9 mouse cellular contexts compared by ENCODE assay signal in genomic region chr7:100325482-100325881, GRCm38 (mm10). TPM values are rescaled to one million over a fixed set of nuclear protein-coding genes. Genes with fewer than 3 reads are reported as not detected.
A peak's percentile ranks its signal among the peaks of the same experiment; 100 is the strongest.
DNase-seq lines count a peak whose midpoint lies in the region; ATAC-seq and TF ChIP-seq lines count a peak whose summit lies in the region.
"Had no signal": no experiment of that assay in that cellular context is flagged by ENCODE, and none has a peak within 500 bp of the region (broad histone marks: within the 10 kb centered on the region; RNA-seq: fewer than 3 reads in every experiment).

No protein-coding gene starts in this region.

- 82% methylated on average over 6 of the region's 6 CpGs for WGBS in spleen, adult 2 months
- WGBS in hindbrain, postnatal 0 days, result 68% methylated on average over 6 of the region's 6 CpGs

- no peak overlapping the region for H3K4me3 ChIP-seq in gastrocnemius, adult 2 months
- H3K4me3 ChIP-seq in spleen, adult 2 months (ENCODE audit: extremely low read depth, insufficient read depth, insufficient read length), result no peak overlapping the region
- no peak overlapping the region for H3K4me3 ChIP-seq in hindbrain, postnatal 0 days (ENCODE audit: low read length)

- no peak for ATAC-seq in hindbrain, postnatal 0 days

- no peak overlapping the region for H3K9ac ChIP-seq in hindbrain, postnatal 0 days (replicated peaks; ENCODE audit: low read length)

- no peak overlapping the region for H3K4me2 ChIP-seq in hindbrain, postnatal 0 days (ENCODE audit: low read depth, low read length)

- intact Hi-C loops in gastrocnemius, adult 2 months (cut with DNase I), result loop anchor here (2.0 kb wide), 1 partner anchor 47 kb away; no protein-coding TSS in a partner anchor

- H3K36me3 ChIP-seq in spleen, adult 2 months (ENCODE audit: control insufficient read depth, insufficient read depth, low read length), result peaks cover 6% of the 10 kb centered on the region; the same call in 1 of the 2 replicates
- H3K36me3 ChIP-seq in hindbrain, postnatal 0 days (ENCODE audit: insufficient read depth, low read length), result peaks cover 13% of the 10 kb centered on the region; the same call in 1 of the 2 replicates

- peak; percentile 54 for DNase-seq in gastrocnemius, adult 2 months
- DNase-seq in gastrocnemius, adult 8-10 months (ENCODE audit: low spot score in 2 of 2), result no peak
- peak in 1 of 2 experiments; percentile 5 for DNase-seq in spleen, adult 2 months (ENCODE audit: low read depth in 1 of 2, low spot score in 2 of 2)
- DNase-seq in spleen, postnatal 4 days (ENCODE audit: low spot score in 2 of 2), result no peak
- DNase-seq in cerebellum, adult 8-10 months, result peak; percentile 28
- peak; percentile 73 for DNase-seq in hindbrain, postnatal 0 days (ENCODE audit: low spot score)
- peak; percentile 57 for DNase-seq in lung, postnatal 10 days
- DNase-seq in c-Kit-positive CD71-positive TER-119-positive erythroid progenitor cells, embryonic 14.5 days (ENCODE audit: low spot score), result no peak

- H3K9me3 ChIP-seq in hindbrain, postnatal 0 days (ENCODE audit: low read length), result no peaks in the 10 kb centered on the region

- TF ChIP-seq CTCF in gastrocnemius, adult 2 months (IDR thresholded peaks at IDR 0.05), result peak; percentile 82
- TF ChIP-seq CTCF in spleen, adult 2 months (IDR thresholded peaks at IDR 0.05; ENCODE audit: extremely low read depth, insufficient read depth, insufficient read length, insufficient replicate concordance), result peak; percentile 19; the same call in 1 of the 2 replicates
- peak; percentile 85 for TF ChIP-seq CTCF in hindbrain, postnatal 0 days (IDR thresholded peaks at IDR 0.05; ENCODE audit: low read depth)

- TF ChIP-seq POLR2A in spleen, adult 2 months (IDR thresholded peaks at IDR 0.05; ENCODE audit: low read depth, low read length), result no peak

- H3K27ac ChIP-seq in gastrocnemius, adult 2 months, result no peak overlapping the region
- H3K27ac ChIP-seq in spleen, adult 2 months (ENCODE audit: insufficient read depth, low read length), result no peak overlapping the region
- H3K27ac ChIP-seq in hindbrain, postnatal 0 days, result no peak overlapping the region

- H3K4me1 ChIP-seq in spleen, adult 2 months (ENCODE audit: control insufficient read depth, insufficient read depth, insufficient read length), result no peaks in the 10 kb centered on the region
- no peaks in the 10 kb centered on the region for H3K4me1 ChIP-seq in hindbrain, postnatal 0 days (ENCODE audit: insufficient read depth, low read length)

- H3K27me3 ChIP-seq in spleen, adult 2 months (ENCODE audit: control insufficient read depth, insufficient read depth, low read length), result no peaks in the 10 kb centered on the region
- no peaks in the 10 kb centered on the region for H3K27me3 ChIP-seq in hindbrain, postnatal 0 days (ENCODE audit: insufficient read depth, low read length)

RNA-seq across cellular contexts. Expression of gene P4ha3, which starts 40.2 kb away (rescaled TPM):
- total RNA-seq in gastrocnemius, adult 2 months (2021), result under 1 TPM in 1 of 2 experiments, not detected in 1; 0.20 TPM
- under 1 TPM in 1 of 4 experiments, not detected in 3; 0.12 TPM for total RNA-seq in gastrocnemius, adult 8-10 months (2022)
- 0.36 and 0.55 TPM in 2 replicates for polyA plus RNA-seq in spleen, adult 2 months (2012; rRNA removed)
- total RNA-seq in hindbrain, postnatal 0 days (2014; rRNA removed), result 9.3 and 15.2 TPM in 2 replicates
- 2.5 and 2.9 TPM in 2 replicates for polyA plus RNA-seq in hindbrain, postnatal 0 days (2015; fragmentation: Nextera tagmentation; extraction: Ambion mirVana)
- total RNA-seq: hematopoietic stem cell, adult 5-6 weeks had no signal

RNA-seq across cellular contexts. Expression of gene C2cd3, which starts 46.6 kb away (rescaled TPM):
- total RNA-seq in gastrocnemius, adult 2 months (2021), result 1 to 10 TPM; 4.8 to 7.2 TPM
- 1 to 10 TPM; 5.2 to 5.8 (median 5.5) TPM for total RNA-seq in gastrocnemius, adult 8-10 months (2022)
- polyA plus RNA-seq in spleen, adult 2 months (2012; rRNA removed), result 24.1 and 26.4 TPM in 2 replicates
- total RNA-seq in hindbrain, postnatal 0 days (2014; rRNA removed), result 18.2 and 18.3 TPM in 2 replicates
- 9.2 and 9.8 TPM in 2 replicates for polyA plus RNA-seq in hindbrain, postnatal 0 days (2015; fragmentation: Nextera tagmentation; extraction: Ambion mirVana)

RNA-seq across cellular contexts. Expression of gene Ppme1, which starts 46.6 kb away (rescaled TPM):
- total RNA-seq in gastrocnemius, adult 2 months (2021), result 10 to 100 TPM; 25.1 to 26.6 TPM
- total RNA-seq in gastrocnemius, adult 8-10 months (2022), result 10 to 100 TPM; 20.4 to 30.2 (median 24.2) TPM
- 46.3 and 57.2 TPM in 2 replicates for polyA plus RNA-seq in spleen, adult 2 months (2012; rRNA removed)
- 133 and 155 TPM in 2 replicates for total RNA-seq in hindbrain, postnatal 0 days (2014; rRNA removed)
- 122 and 138 TPM in 2 replicates for polyA plus RNA-seq in hindbrain, postnatal 0 days (2015; fragmentation: Nextera tagmentation; extraction: Ambion mirVana)

Comparison
In these comparisons a context has a peak if more than half of its experiments do, and no peak if none do; other contexts are left out.
1. DNase-seq: peak in gastrocnemius, adult 2 months (single experiment), cerebellum, adult 8-10 months (single experiment), hindbrain, postnatal 0 days (single experiment) and lung, postnatal 10 days (single experiment); none in gastrocnemius, adult 8-10 months (0 of 2), spleen, postnatal 4 days (0 of 2) and c-Kit-positive CD71-positive TER-119-positive erythroid progenitor cells, embryonic 14.5 days (single experiment).
2. CTCF ChIP-seq: peak in every context shown above with its lines; median percentile 85 in hindbrain, postnatal 0 days; 82 in gastrocnemius, adult 2 months; 19 in spleen, adult 2 months.